Mouse (Mus musculus): ENCODE measurements at regions not wholly inside any gene's neighbourhood (a gene's known extent, or its start where the extent isn't known, plus 50 kb on each side); places are given as distances from the start of the nearest gene placed in this dataset.

DNA sequence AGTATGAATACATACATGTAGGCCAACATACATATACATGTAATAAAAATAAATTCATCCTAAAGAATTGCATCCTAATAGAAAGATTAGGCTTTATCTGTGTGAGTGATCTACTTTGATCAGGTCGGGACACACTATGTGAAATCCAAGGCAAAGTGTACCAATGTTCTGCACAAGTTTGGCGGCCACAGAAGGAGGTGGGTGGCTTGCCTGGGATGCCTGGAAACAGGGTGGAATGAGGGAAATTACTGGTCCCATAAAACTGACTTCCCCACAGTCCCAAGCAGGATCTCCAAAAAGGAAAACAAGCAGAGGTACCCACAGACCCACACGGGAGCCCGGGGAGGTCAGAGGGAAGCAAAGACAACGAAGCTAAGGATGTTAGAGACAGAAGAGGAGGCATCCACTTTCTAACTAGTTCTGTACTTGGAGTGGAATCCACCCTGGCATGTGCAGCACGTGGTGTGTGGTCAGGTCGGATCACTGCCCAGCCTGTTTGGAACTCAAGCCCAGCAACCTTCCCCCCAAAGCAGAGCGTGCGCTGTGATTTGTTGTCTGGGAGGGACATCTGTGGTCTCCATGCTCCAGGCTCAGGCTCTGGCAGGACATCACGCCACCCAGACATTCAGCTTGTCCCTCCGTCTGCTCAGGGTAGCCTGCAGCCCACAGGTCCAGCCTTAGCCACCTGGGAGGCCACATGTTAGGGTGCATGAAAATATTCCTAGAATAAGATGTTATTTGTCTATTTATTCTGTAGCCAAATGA lies 615.3 kb upstream of the 3110018I06Rik start:
- no peak for DNase-seq (ENCODE audit: low spot score)

DNA sequence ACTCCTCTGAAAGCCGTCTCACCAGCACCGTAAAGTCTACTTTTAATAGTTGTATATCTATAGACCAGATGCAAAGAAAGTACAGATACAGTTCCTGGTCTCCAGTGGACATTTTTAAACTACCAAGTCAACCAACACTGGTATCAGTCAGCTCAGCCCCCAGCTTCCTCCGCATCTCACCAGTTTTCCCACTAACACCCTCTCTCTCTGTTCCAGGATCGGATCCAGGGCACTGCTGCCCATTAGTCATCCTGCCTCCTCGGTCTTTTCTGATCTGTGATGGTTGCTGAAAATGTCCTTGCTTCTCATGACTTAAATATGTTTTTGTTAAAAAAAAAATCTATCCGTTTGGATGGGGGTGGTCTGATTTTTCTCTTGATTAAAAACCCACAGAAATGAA lies 598.1 kb upstream of the 3110018I06Rik start:
- DNase-seq (ENCODE audit: low spot score): no peak

DNA sequence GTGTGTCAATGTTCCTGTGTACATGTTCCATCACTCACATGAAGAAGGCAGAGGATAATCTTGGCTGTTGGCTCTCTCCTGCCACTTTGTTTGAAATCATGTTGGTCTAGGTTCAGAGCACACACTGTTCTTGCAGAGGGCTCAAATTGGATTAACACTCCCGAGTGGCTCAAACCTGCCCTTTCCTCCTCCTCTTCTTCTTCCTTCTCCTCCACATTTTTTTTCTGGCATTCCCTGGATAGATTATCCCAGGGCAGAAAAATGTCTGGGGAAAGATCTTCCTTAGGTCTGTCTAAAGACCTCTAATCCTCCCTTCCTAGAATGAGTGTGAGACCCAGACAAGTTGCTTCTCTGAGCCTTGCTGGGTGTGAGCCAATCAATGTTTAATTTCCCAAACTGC lies 594.4 kb upstream of the 3110018I06Rik start:
- DNase-seq (ENCODE audit: low spot score): no peak

DNA sequence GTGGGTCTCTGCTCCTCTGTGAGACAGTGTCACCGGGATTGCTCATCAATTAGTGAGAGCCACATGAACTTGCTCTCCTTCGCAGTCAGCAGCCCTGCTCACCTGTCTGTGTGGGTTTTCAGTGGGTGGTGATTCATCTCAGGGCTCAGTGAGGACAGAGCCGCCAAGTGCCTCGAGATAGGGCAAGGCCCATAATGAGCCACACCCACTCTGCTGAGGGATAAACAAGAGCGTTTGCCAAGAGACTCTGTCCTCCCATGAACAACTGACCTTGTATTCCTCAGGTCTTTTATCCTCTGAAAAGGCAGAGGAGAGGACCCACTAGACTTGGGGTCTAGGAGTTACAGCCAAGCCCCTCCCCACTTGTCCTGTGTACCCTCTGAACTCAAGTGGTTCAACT lies 584.2 kb upstream of the 3110018I06Rik start:
- no peak for DNase-seq (ENCODE audit: low spot score)

DNA sequence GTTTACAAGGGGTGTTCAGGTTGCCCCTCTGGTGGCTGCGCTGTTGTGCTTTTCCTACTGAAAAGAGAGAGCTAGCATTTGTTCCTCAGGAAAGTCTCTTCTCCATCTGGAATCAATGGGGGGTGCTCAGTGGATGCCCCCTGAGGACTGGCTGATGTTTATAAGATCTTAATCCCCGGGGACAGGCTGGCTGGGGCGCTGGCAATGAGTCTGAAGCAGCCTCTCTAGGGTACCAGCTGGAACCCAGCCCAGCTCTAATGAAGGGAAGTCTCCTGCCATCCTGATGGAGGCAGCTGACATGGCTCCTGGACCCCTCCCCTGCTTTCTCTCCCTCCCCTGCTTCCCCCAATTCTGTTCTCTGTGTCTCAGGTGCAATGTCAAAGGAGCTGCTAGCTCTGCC lies 575.6 kb upstream of the 3110018I06Rik start:
- no peak for DNase-seq (ENCODE audit: low spot score)

GRCm38 (mm10) chr12:106922571-106922991 lies 565.9 kb upstream of the 3110018I06Rik start:
- DNase-seq (ENCODE audit: low spot score): no peak

GRCm38 (mm10) chr12:106928389-106928788 lies 560.0 kb upstream of the 3110018I06Rik start:
- no peak for DNase-seq (ENCODE audit: low spot score)

DNA sequence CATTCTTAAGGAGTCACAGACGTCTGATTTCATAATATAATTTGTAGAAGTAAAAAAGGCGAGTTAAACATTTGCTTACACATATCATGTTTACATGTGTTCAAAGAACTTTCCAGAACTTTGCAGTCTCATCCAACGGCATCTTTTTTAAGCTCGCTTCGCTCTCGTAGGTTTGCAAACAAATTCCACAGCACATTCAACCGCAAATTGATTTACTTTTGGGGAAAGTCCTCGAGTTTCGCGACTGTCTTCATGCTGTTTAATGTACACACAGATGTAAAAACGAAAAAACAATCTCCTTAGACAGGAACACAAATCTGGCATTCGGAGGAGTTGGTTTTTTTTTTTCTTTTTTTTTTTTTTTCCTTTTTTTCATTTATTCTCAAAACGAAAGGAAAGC lies 559.3 kb upstream of the 3110018I06Rik start:
- DNase-seq (ENCODE audit: low spot score): no peak

GRCm38 (mm10) chr12:106931591-106931990 lies 556.8 kb upstream of the 3110018I06Rik start:
- DNase-seq (ENCODE audit: low spot score): no peak

DNA sequence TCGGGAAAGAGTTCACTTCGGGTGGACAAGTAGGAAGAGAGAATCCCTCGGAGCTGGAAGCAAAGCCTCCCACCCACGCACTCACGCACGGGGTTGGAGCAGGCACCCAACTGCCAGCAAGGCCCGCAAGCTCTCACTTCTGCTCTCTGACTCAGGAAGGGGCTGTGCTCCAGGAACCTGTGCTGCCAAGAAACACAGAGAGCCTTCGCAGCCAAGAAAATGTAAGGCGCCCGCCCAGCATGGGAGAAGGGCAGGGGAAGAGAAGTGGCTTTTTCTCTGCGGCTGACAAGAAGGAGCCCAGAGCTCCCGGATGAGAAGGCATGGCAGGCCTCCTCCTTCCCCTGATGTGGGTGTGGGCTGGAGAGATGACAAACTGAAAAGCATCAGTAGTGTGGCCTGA lies 549.1 kb upstream of the 3110018I06Rik start:
- no peak for DNase-seq (ENCODE audit: low spot score)

DNA sequence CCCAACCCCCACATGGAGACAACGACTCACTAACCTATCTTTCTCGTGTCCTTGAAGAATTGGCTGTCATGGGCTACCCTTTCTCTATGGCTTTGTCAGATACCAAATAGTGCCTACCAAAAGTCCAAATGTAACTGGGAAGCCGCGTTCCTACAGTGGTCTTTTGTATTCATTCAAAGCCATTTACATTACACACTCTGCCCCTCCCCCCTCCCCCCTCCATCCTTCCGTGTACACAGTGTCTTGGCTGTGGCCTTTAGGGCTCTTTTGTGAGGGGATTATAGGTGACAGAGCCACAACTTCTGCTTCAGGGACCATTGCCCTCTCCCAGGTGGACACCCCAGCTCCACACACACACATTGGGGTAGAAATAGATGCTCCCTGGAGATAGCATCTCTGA lies 544.6 kb upstream of the 3110018I06Rik start:
- no peak for DNase-seq (ENCODE audit: low spot score)

DNA sequence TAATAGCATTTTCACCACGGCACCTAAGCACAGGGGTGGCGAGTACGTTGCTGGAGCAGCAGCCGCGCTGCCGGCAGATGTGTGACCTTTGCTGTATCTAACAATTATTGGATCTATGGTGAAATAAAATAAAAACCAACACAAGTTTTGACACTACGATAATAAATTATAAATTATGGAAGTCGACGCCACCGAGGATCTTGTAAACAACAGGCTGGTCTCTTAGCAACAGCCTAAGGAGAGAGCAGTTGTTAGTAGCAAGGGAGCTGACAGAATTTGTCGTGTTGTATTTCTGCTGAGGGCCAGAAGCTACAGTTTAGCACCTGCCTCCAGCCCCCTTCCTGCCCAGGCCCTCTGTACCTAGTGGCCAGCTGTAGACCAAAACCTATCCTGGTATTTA lies 535.8 kb upstream of the 3110018I06Rik start:
- DNase-seq (ENCODE audit: low spot score): no peak

DNA sequence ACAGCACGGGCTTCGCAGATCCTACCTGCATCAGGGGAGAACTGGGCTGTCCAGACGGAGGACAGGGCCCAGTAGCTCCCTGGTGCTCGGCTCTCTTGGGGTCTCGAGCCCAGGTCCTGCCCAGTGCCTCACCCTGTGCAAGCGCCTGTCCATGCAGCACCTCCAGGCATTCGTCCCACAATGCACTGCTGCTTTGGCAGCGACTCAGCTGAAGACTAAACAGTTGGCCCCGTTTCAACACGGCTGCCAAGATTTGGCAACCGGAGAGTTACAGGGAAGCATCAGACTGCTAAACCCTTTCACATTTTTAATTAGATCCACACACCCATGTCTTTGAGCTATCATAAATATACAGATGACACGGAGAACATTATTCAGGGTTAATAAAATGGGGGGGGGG lies 532.7 kb upstream of the 3110018I06Rik start:
- no peak for DNase-seq (ENCODE audit: low spot score)

DNA sequence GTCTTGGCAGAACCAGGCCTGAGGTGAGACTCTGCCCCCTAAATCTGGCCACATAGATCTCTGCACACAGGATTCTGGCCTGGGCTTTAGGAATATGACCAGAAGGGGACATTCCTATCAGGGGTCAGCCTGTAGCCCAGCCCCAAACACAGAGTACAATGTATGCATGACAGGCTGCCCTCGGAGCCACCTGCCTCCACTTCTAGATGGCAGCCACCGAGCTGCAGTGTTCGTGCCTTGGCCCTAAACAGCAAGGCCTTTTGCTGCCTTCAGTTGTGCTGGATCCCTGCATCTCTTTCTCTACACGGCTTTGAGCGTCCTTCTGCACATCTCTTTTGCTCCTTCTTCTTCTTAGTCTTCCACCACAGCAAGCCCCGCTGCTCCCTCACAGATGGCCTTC lies 532.2 kb upstream of the 3110018I06Rik start:
- DNase-seq (ENCODE audit: low spot score): no peak

GRCm38 (mm10) chr12:106961991-106962390 lies 526.4 kb upstream of the 3110018I06Rik start:
- no peak for DNase-seq (ENCODE audit: low spot score)

GRCm38 (mm10) chr12:106963762-106964161 lies 524.7 kb upstream of the 3110018I06Rik start:
- DNase-seq (ENCODE audit: low spot score): peak; percentile 12

- no peak for DNase-seq (ENCODE audit: low spot score)
Observed at GRCm38 (mm10) chr12:106969873-106970272, 518.6 kb upstream of the 3110018I06Rik start.

GRCm38 (mm10) chr12:106992421-106992820 lies 496.0 kb upstream of the 3110018I06Rik start:
- no peak for DNase-seq (ENCODE audit: low spot score)

DNA sequence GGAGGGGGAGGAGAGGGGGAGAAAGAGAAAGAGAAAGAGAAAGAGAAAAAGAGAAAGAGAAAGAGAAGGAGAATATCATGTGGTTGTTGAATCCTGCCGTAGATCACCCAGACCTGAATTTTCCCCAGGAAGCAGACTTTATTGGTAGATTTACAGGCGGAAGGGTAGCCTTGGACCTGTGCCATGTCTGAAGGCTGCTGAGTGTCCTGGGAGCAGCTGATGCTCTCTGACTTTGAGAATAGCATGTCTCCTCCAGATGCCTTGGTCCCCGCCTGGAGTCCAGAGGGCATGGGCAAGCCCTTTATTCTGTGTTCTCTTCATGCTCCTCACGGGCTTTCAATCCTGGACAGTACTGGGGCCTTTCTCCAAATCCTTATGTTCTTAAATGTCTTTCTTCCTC lies 495.4 kb upstream of the 3110018I06Rik start:
- DNase-seq (ENCODE audit: low spot score): no peak

- DNase-seq (ENCODE audit: low spot score): no peak
Observed at GRCm38 (mm10) chr12:107010995-107011786, 477.2 kb upstream of the 3110018I06Rik start.

DNA sequence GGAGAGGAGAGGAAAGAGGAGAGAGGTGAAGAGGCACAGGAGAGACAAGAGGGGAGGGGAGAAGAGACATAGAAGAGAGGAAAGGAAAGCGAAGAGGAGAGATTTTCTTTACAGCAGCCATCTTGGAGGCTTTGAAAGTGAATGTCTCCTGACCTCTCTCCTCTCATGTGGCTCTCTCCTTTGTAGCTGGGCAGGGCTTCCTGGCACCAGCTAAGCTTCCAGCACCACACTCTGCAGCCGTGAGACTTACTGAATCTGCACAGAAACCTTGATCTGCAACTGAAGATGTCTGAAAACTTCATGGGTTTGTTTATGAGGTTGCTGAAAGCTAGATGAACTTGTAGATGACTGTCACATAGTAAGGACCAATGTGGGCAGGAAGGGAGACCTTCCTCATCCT lies 471.6 kb upstream of the 3110018I06Rik start:
- no peak for DNase-seq (ENCODE audit: low spot score)

GRCm38 (mm10) chr12:107021806-107022205 lies 466.6 kb upstream of the 3110018I06Rik start:
- DNase-seq (ENCODE audit: low spot score): no peak

- DNase-seq (ENCODE audit: low spot score): no peak
Observed at GRCm38 (mm10) chr12:107026821-107027220, 461.6 kb upstream of the 3110018I06Rik start.

All from testis, postnatal 14 days (tissue).